Mouse (Mus musculus): ENCODE data around the gene Dnah17. TPM values are rescaled to one million over a fixed set of nuclear protein-coding genes. Genes with fewer than 3 reads are reported as not detected.

Gene Dnah17
- total RNA-seq, 2 experiments from 2014 or later = not detected

- no peak for ATAC-seq (replicated peaks; ENCODE audit: low FRiP score, poor library complexity, severe bottlenecking)
Measured at GRCm38 (mm10) chr11:117982426-117982825, 148.0 kb downstream of the Dnah17 start.

- ATAC-seq (replicated peaks; ENCODE audit: low FRiP score, poor library complexity, severe bottlenecking) = no peak
Measured at GRCm38 (mm10) chr11:117979388-117979787, 151.0 kb downstream of the Dnah17 start.

DNA sequence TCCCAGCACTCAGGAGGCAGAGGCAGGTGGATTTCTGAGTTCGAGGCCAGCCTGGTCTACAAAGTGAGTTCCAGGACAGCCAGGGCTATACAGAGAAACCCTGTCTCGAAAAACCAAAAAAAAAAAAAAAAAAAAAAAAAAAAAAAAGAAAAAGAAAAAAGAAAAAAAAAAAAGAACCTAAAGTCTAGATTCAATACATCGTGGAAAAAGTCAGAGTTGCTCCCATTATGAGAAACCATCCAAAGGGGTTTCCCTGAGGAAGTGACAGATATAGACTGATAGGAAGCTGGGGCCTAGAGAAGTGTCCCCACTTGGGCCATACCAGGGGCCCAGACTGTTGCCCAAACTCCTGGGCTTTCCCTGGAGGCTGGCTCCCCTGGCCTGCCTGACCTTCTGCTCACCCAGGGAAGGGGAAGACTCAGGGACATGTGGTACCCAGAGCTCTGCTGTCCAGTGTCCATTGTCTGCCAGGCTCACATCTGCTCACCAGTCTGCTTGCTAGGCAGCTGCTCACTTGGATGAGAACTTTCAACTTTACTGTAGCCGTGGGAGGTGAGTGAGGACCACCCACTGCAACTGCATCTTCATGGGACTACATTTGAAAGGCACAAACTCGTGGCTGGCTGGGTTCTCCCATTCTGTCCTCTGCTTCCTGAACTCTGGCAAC, 152.6 kb downstream of the Dnah17 start:
- no peak for ATAC-seq (replicated peaks; ENCODE audit: low FRiP score, poor library complexity, severe bottlenecking)

GRCm38 (mm10) chr11:117976081-117976582, 154.3 kb downstream of the Dnah17 start:
- ATAC-seq (replicated peaks; ENCODE audit: low FRiP score, poor library complexity, severe bottlenecking) = no peak

DNA sequence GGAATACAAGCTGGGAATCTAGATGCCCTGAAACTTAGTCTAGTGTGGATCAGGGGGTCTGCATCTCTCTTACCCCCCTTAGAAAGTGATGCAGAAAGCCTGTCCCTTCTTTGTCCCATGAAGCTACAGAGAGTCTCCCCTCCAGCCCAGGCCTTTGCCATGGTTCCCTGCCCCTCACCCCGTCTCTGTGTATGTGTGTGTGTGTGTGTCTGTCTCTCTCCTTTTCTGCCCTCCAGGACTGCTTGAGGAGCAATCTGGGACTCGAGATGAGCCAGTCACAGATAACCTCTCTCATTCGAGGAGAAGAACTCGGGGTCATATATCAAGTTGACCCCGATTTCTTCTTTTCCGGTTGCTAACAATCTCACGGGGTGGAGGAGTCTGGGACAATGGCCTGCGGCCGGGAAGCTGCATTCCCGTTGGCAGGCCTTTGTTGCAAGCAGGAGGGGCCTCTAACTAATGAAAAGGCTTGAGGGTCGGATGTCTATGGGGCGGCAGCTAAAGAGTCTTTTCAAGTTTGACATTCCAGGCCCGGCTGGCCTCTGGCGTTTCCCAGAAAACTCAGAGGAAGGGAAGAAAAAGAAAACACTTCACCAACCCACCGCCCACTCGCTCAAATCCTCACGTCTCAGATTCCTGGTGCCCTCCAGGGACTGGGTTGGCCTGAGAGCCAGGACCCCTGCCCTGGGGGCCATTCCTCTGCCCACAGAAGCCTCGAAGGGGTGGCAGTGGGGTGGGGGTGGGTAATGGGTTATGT, 155.0 kb downstream of the Dnah17 start:
- ATAC-seq (replicated peaks; ENCODE audit: low FRiP score, poor library complexity, severe bottlenecking) = no peak

DNA sequence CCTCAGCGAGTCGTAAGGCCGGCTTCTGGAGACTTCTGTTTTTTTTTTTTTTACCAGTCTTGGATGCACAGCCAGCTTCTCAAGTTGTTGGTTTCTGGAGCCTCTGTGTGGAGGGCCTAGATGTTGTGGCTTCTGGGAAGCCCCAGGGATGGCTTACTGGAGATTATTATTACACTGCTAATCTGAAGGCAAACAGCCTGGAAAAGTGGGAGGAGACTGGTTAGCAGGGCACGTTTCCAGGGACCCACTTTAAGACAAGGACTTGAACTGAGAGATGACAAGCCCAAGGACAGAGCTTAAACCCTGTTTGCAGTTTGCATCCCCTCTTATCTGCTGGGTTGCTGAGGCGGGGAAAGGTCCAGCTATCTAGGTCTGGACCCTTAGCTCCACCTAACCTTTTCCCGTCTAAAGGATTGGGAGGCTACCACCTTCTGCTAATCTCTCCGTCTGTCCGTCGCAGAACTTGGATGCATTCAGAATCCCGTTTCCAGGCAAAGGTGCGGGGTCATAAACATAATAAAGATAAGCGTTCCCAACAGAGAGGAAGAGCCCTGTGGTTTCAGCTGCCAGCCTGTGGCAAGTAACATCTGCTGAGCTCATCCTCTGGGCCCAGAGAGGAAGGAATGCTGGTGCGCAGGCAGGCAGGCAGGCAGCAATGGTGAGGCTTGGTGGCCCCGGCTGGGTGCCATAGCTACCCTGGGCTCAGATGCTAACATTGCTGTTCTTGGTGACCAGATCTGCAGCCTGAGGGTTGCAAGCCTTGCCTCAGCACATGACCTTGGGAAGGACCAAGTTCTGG, 155.9 kb downstream of the Dnah17 start:
- ATAC-seq (replicated peaks; ENCODE audit: low FRiP score, poor library complexity, severe bottlenecking) = no peak

DNA sequence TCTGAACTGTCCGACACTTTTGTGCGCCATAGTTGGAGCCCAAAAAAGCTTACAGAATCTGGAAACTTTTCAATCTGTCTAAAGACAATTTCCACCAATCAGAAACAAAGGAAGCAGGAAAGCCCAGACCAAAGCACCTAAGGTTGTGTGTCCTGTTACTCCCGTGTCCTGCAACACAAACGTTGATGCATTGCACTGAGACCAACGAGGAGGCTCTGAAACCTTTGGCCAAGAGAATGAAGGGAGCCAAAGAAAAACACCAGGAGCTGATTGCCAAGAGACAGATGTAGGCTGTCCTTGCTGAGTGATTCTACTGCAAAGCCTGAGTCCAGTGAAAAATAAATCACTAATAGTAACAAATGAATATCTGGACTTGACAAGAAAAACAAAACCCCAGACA, 156.9 kb downstream of the Dnah17 start:
- ATAC-seq (replicated peaks; ENCODE audit: low FRiP score, poor library complexity, severe bottlenecking) = no peak

- no peak for ATAC-seq (replicated peaks; ENCODE audit: low FRiP score, poor library complexity, severe bottlenecking)
Measured at GRCm38 (mm10) chr11:117972656-117973558, 157.5 kb downstream of the Dnah17 start.

Other genes starting within 250 kb of the Dnah17 start
- gene Socs3, start 160.6 kb downstream of the Dnah17 start, total RNA-seq (2015; ENCODE audit: low replicate concordance) = 0.19 and 0.42 TPM in 2 replicates
- 1.3 and 1.5 TPM in 2 replicates for gene Socs3, start 160.6 kb downstream of the Dnah17 start, total RNA-seq (2017; ENCODE audit: low replicate concordance)
- gene Pgs1, start 144.3 kb downstream of the Dnah17 start, total RNA-seq (2015; ENCODE audit: low replicate concordance) = 9.2 and 14.6 TPM in 2 replicates
- 20.8 and 32.9 TPM in 2 replicates for gene Pgs1, start 144.3 kb downstream of the Dnah17 start, total RNA-seq (2017; ENCODE audit: low replicate concordance)
- gene Cyth1, start 118.0 kb upstream of the Dnah17 start, total RNA-seq (2015; ENCODE audit: low replicate concordance) = 2.7 and 6.0 TPM in 2 replicates
- 3.6 and 14.4 TPM in 2 replicates for gene Cyth1, start 118.0 kb upstream of the Dnah17 start, total RNA-seq (2017; ENCODE audit: low replicate concordance)
- 2.1 and 4.6 TPM in 2 replicates for gene Usp36, start 159.6 kb upstream of the Dnah17 start, total RNA-seq (2015; ENCODE audit: low replicate concordance)
- 1.3 and 2.7 TPM in 2 replicates for gene Usp36, start 159.6 kb upstream of the Dnah17 start, total RNA-seq (2017; ENCODE audit: low replicate concordance)
- gene Cep295nl, start 211.9 kb upstream of the Dnah17 start, total RNA-seq (2015; ENCODE audit: low replicate concordance) = 1.0 TPM in 1 of 2 replicates, not detected in the other
- gene Cep295nl, start 211.9 kb upstream of the Dnah17 start, total RNA-seq (2017; ENCODE audit: low replicate concordance) = not detected in 2 replicates
- 4.8 and 12.9 TPM in 2 replicates for gene Timp2, start 225.1 kb upstream of the Dnah17 start, total RNA-seq (2015; ENCODE audit: low replicate concordance)
- 8.3 and 11.3 TPM in 2 replicates for gene Timp2, start 225.1 kb upstream of the Dnah17 start, total RNA-seq (2017; ENCODE audit: low replicate concordance)

All from erythroblast, adult 5-6 weeks (primary cell).